In the genomic region with DNA sequence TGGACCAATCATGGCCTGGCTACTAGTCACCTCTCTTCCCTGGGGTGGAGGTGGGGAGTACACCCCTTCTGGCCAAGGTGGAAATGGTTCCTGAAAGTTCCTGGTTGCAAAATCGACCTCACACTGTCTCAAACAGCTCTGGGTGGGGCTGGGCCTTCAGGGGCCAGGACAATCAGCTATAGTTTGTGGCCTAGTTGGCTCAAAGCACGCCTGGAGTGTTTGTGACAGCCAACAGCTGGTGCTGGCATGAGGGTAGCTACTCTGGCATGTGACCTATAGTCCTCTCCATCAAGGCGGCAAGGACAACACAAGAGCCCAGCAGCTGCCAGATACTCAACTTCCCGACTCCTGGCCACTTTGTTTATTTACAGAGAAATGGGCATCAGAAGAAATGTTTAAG, we compare ENCODE assay signal across 25 mouse cellular contexts.
DNase-seq lines count a peak whose midpoint lies in the region; ATAC-seq and TF ChIP-seq lines count a peak whose summit lies in the region.
"Had no signal": no experiment of that assay in that cellular context is flagged by ENCODE, and none has a peak within 500 bp of the region (broad histone marks: within the 10 kb centered on the region; RNA-seq: fewer than 3 reads in every experiment).

No protein-coding gene starts in this region.

- H3K9ac ChIP-seq in heart, postnatal 0 days (replicated peaks; ENCODE audit: low read depth, low read length), result no peak overlapping the region
- H3K9ac ChIP-seq in heart, embryonic 11.5 days (ENCODE audit: low read depth, low read length), result no peak overlapping the region
- H3K9ac ChIP-seq in lung, embryonic 16.5 days (ENCODE audit: low read length), result no peak overlapping the region
- H3K9ac ChIP-seq: embryonic facial prominence, embryonic 12.5 days; hindbrain, embryonic 12.5 days; intestine, embryonic 15.5 days; limb, embryonic 15.5 days; liver, embryonic 15.5 days; neural tube, embryonic 15.5 days had no signal

- peaks cover 46% of the 10 kb centered on the region for H3K27me3 ChIP-seq in heart, postnatal 0 days (ENCODE audit: control insufficient read depth, insufficient read depth, low read length)
- H3K27me3 ChIP-seq in heart, embryonic 11.5 days (ENCODE audit: control insufficient read depth, insufficient read depth, low read length), result peaks cover 41% of the 10 kb centered on the region
- H3K27me3 ChIP-seq in lung, embryonic 16.5 days (ENCODE audit: control insufficient read depth, insufficient read depth, low read depth, low read length), result peaks cover 18% of the 10 kb centered on the region
- H3K27me3 ChIP-seq in myocyte (ENCODE audit: control insufficient read depth, insufficient read depth, insufficient read length), result no peaks in the 10 kb centered on the region

- H3K4me3 ChIP-seq in heart, postnatal 0 days (ENCODE audit: low read depth, low read length), result no peak overlapping the region
- H3K4me3 ChIP-seq in heart, embryonic 11.5 days (ENCODE audit: low read depth, low read length), result no peak overlapping the region
- no peak overlapping the region for H3K4me3 ChIP-seq in lung, embryonic 16.5 days (ENCODE audit: low read length)
- H3K4me3 ChIP-seq in myocyte, result no peak overlapping the region
- H3K4me3 ChIP-seq: embryonic facial prominence, embryonic 12.5 days; erythroblast, embryonic 14.5 days; hindbrain, embryonic 12.5 days; intestine, embryonic 15.5 days; limb, embryonic 15.5 days; liver, embryonic 15.5 days; megakaryocyte, embryonic 14.5 days; neural tube, embryonic 15.5 days had no signal

- no peak for TF ChIP-seq EP300 in heart, postnatal 0 days (IDR thresholded peaks at IDR 0.05; ENCODE audit: low read depth)

- peaks cover 87% of the 10 kb centered on the region for H3K79me2 ChIP-seq in myocyte (ENCODE audit: control insufficient read depth, insufficient read depth)

- no peak for TF ChIP-seq POLR2A in myocyte (IDR thresholded peaks at IDR 0.05; ENCODE audit: insufficient read length, low read depth)

- 40% methylated on average over 4 of the region's 4 CpGs for WGBS in heart, postnatal 0 days
- WGBS in heart, embryonic 11.5 days (ENCODE audit: insufficient replicate concordance), result 56% methylated on average over 4 of the region's 4 CpGs
- WGBS in large intestine, adult 2 months, result 20% methylated on average over 4 of the region's 4 CpGs
- WGBS in lung, embryonic 16.5 days, result 23% methylated on average over 4 of the region's 4 CpGs

- no peak overlapping the region for H3K4me2 ChIP-seq in heart, postnatal 0 days (ENCODE audit: low read depth, low read length)
- H3K4me2 ChIP-seq in heart, embryonic 11.5 days, result no peak overlapping the region
- no peak overlapping the region for H3K4me2 ChIP-seq in lung, embryonic 16.5 days (ENCODE audit: low read depth, low read length)
- H3K4me2 ChIP-seq in myocyte (ENCODE audit: low read depth), result no peak overlapping the region
- H3K4me2 ChIP-seq: embryonic facial prominence, embryonic 12.5 days; hindbrain, embryonic 12.5 days; intestine, embryonic 15.5 days; limb, embryonic 15.5 days; liver, embryonic 15.5 days; neural tube, embryonic 15.5 days had no signal

- DNase-seq in heart, postnatal 0 days (ENCODE audit: low spot score), result peak; percentile 45
- DNase-seq in large intestine, adult 2 months (ENCODE audit: low read depth, low spot score), result peak; percentile 16
- no peak for DNase-seq in left cerebral cortex, postnatal 36 days (ENCODE audit: low spot score in 2 of 2)
- DNase-seq in ovary, postnatal 14 days (ENCODE audit: low spot score), result no peak
- DNase-seq: B cell, adult 2 months; cerebellum, adult 9-10 months; gastrocnemius, postnatal 10 days; kidney, adult 9 months; kidney, postnatal 4 days; midbrain, embryonic 14.5 days; right cerebral cortex, postnatal 14 days; spleen, adult 18-20 months; thymus, postnatal 36 days had no signal

- no peak overlapping the region for H3K27ac ChIP-seq in heart, postnatal 0 days (ENCODE audit: low read depth)
- H3K27ac ChIP-seq in heart, embryonic 11.5 days (ENCODE audit: low read depth, low read length), result no peak overlapping the region
- H3K27ac ChIP-seq in lung, embryonic 16.5 days (ENCODE audit: low read length), result no peak overlapping the region
- H3K27ac ChIP-seq: embryonic facial prominence, embryonic 12.5 days; hindbrain, embryonic 12.5 days; intestine, embryonic 15.5 days; limb, embryonic 15.5 days; liver, embryonic 15.5 days; neural tube, embryonic 15.5 days had no signal

- peaks cover 4% of the 10 kb centered on the region; the same call in 1 of the 2 replicates for H3K4me1 ChIP-seq in heart, postnatal 0 days (ENCODE audit: control insufficient read depth, insufficient read depth)
- H3K4me1 ChIP-seq in heart, embryonic 11.5 days (ENCODE audit: control insufficient read depth, insufficient read depth, low read length), result 0 out of 2 replicates have a peak, but pooled peaks cover 5% of the 10 kb centered on the region
- peaks cover 24% of the 10 kb centered on the region for H3K4me1 ChIP-seq in lung, embryonic 16.5 days (replicated peaks; ENCODE audit: control insufficient read depth, insufficient read depth, low read length)

- H3K36me3 ChIP-seq in heart, postnatal 0 days (replicated peaks; ENCODE audit: control insufficient read depth, insufficient read depth, low read length), result no peaks in the 10 kb centered on the region
- H3K36me3 ChIP-seq in heart, embryonic 11.5 days (ENCODE audit: control insufficient read depth, insufficient read depth, low read length), result no peaks in the 10 kb centered on the region
- H3K36me3 ChIP-seq in lung, embryonic 16.5 days (ENCODE audit: control insufficient read depth, insufficient read depth, low read length), result no peaks in the 10 kb centered on the region
- H3K36me3 ChIP-seq in myocyte (ENCODE audit: control insufficient read depth, insufficient read depth), result peaks cover 4% of the 10 kb centered on the region
- H3K36me3 ChIP-seq: embryonic facial prominence, embryonic 12.5 days; hindbrain, embryonic 12.5 days; intestine, embryonic 15.5 days; limb, embryonic 15.5 days; liver, embryonic 15.5 days; neural tube, embryonic 15.5 days had no signal

- ATAC-seq in heart, postnatal 0 days (ENCODE audit: insufficient read depth, low read depth), result peak; percentile 76
- ATAC-seq in heart, embryonic 11.5 days (replicated peaks; ENCODE audit: insufficient number of reproducible peaks, low FRiP score, low TSS enrichment), result no peak
- peak; percentile 39 for ATAC-seq in lung, embryonic 16.5 days (ENCODE audit: low read depth)
- ATAC-seq: forebrain, embryonic 14.5 days; intestine, embryonic 15.5 days had no signal

- TF ChIP-seq CTCF in heart, postnatal 0 days (IDR thresholded peaks at IDR 0.05; ENCODE audit: low read depth), result no peak

- no peaks in the 10 kb centered on the region for H3K9me3 ChIP-seq in heart, postnatal 0 days (replicated peaks; ENCODE audit: control insufficient read depth, low read length)
- H3K9me3 ChIP-seq in heart, embryonic 11.5 days (replicated peaks; ENCODE audit: control insufficient read depth, low read length), result no peaks in the 10 kb centered on the region
- no peaks in the 10 kb centered on the region for H3K9me3 ChIP-seq in lung, embryonic 16.5 days (ENCODE audit: control insufficient read depth, low read length)
- H3K9me3 ChIP-seq: embryonic facial prominence, embryonic 12.5 days; hindbrain, embryonic 12.5 days; intestine, embryonic 15.5 days; limb, embryonic 15.5 days; liver, embryonic 15.5 days; megakaryocyte, embryonic 14.5 days; neural tube, embryonic 15.5 days had no signal

- intact Hi-C loops in left cerebral cortex, postnatal 36 days (cut with DNase I), result no loop called here

- no peak overlapping the region for H3ac ChIP-seq in myocyte (ENCODE audit: control insufficient read depth, insufficient read length)

TF ChIP-seq in myocyte, 11 proteins besides CTCF, POLR2A, EP300 and RAD21:
- TF ChIP-seq POLR2AphosphoS2 (IDR thresholded peaks at IDR 0.05; ENCODE audit: insufficient read length, low read depth), result no peak
- peak; percentile 52 to 89 (median 70) for TF ChIP-seq MYOG (IDR thresholded peaks at IDR 0.05; ENCODE audit: control insufficient read depth in 1 of 3, insufficient read depth in 1 of 3, insufficient read length in 2 of 3, low read depth in 2 of 3)
- peak; percentile 44 for TF ChIP-seq USF1 (IDR thresholded peaks at IDR 0.05; ENCODE audit: low read depth)
- peak; percentile 20 for TF ChIP-seq TCF12 (IDR thresholded peaks at IDR 0.05; ENCODE audit: insufficient read depth, poor library complexity, severe bottlenecking)
- TF ChIP-seq MAX (IDR thresholded peaks at IDR 0.05; ENCODE audit: low read depth), result no peak
- TF ChIP-seq SRF (IDR thresholded peaks at IDR 0.05; ENCODE audit: control insufficient read depth, insufficient read length, low read depth), result no peak
- TF ChIP-seq CEBPB (IDR thresholded peaks at IDR 0.05; ENCODE audit: insufficient read depth, poor library complexity, severe bottlenecking), result no peak
- TF ChIP-seq MYOD1 (IDR thresholded peaks at IDR 0.05; ENCODE audit: control insufficient read depth in 1 of 3, insufficient read length in 2 of 3, low read depth in 2 of 3), result peak in 2 of 3 experiments; percentile 68 to 83
- TF ChIP-seq REST (IDR thresholded peaks at IDR 0.05; ENCODE audit: insufficient read depth, insufficient read length), result no peak
- TF ChIP-seq E2F4 (IDR thresholded peaks at IDR 0.05; ENCODE audit: insufficient read depth), result no peak
- TF ChIP-seq TCF3 (IDR thresholded peaks at IDR 0.05; ENCODE audit: insufficient read length, low read depth), result no peak

Comparison
In these comparisons a context has a peak if more than half of its experiments do, and no peak if none do; other contexts are left out.
1. DNase-seq: peak in heart, postnatal 0 days (single experiment) and large intestine, adult 2 months (single experiment); none in left cerebral cortex, postnatal 36 days (0 of 2) and ovary, postnatal 14 days (single experiment).